Mouse (Mus musculus) midbrain, embryonic 12.5 days (tissue): ENCODE measurements around the gene Farp1. TPM values are rescaled to one million over a fixed set of nuclear protein-coding genes. Genes with fewer than 3 reads are reported as not detected.
A peak's percentile ranks its signal among the peaks of the same experiment; 100 is the strongest.
"Not testable (repeated sequence)": the region's sequence is repeated elsewhere in the genome, so short reads cannot be mapped to it uniquely, and the experiment has no call there.

ENCODE experiments used
- ATAC-seq: fragments of 200-750 bp; cut with Nextera tagmentation; 2 replicates; pipeline ENCODE4 v1.8.0; 2017; ENCODE audit warnings: low read depth, moderate TSS enrichment, moderate library complexity; ENCODE audit not compliant: low FRiP score
- H3K27ac ChIP-seq: fragments of 300-500 bp; sonication (generic); replicated peaks from 2 replicates; pipeline ENCODE4 v1.5.1; 2016; ENCODE audit warnings: mild to moderate bottlenecking
- H3K27me3 ChIP-seq: fragments of 300-500 bp; sonication (generic); 2 replicates; pipeline ENCODE4 v1.6.1; 2016; ENCODE audit warnings: mild to moderate bottlenecking
- H3K36me3 ChIP-seq: fragments of 300-500 bp; sonication (generic); 2 replicates; pipeline ENCODE4 v1.6.1; 2016
- H3K4me1 ChIP-seq: fragments of 300-500 bp; sonication (generic); 2 replicates; pipeline ENCODE4 v1.6.1; 2016
- H3K4me2 ChIP-seq: fragments of 300-500 bp; sonication (generic); replicated peaks from 2 replicates; pipeline ENCODE4 v1.6.1; 2016; ENCODE audit warnings: mild to moderate bottlenecking, moderate library complexity
- H3K4me3 ChIP-seq: fragments of 300-500 bp; sonication (generic); 2 replicates; pipeline ENCODE4 v1.5.1; 2016; ENCODE audit warnings: mild to moderate bottlenecking
- H3K9ac ChIP-seq: fragments of 300-500 bp; sonication (generic); replicated peaks from 2 replicates; pipeline ENCODE4 v1.6.1; 2016; ENCODE audit warnings: mild to moderate bottlenecking, moderate library complexity
- H3K9me3 ChIP-seq: fragments of 300-500 bp; sonication (generic); 2 replicates; pipeline ENCODE4 v1.6.1; 2016; ENCODE audit warnings: mild to moderate bottlenecking
- WGBS: fragments of 180-500 bp; shearing (Covaris S2); methylation state at CpG from one replicate; pipeline ENCODE4 v1.1.7; 2016; 5-methylcytosine and 5-hydroxymethylcytosine counted together
- polyA plus RNA-seq: library from polyadenylated mRNA; unstranded; fragments of >200 nt; fragmentation: Nextera tagmentation; extraction: Ambion mirVana; gene quantifications from 2 replicates; pipeline ENCODE4 v1.2.1, GENCODE M21; 2016

Farp1 gene
- polyA plus RNA-seq, 1 experiment from 2014 or later, result 26.5 TPM

GRCm38 (mm10) chr14:121035663-121036473 lies 868 bp downstream of the Farp1 start:
- Histone ChIP-seq H3K9me3 (no peaks in the 10 kb centered on the region), H3K27me3 (peaks cover 29% of the 10 kb centered on the region), H3K27ac (peak overlapping the region; percentile 86), H3K4me1 (peaks cover 29% of the 10 kb centered on the region), H3K4me2 (peak overlapping the region; percentile 91), H3K36me3 (no peaks in the 10 kb centered on the region), H3K4me3 (peak overlapping the region; percentile 96), H3K9ac (peak overlapping the region; percentile 97)
- peak; percentile 85 for ATAC-seq
- under 1% methylated on average over 63 of the region's 100 CpGs for WGBS

- Histone ChIP-seq H3K4me1 (peaks cover 29% of the 10 kb centered on the region), H3K4me3 (peak overlapping the region; percentile 96), H3K9ac (peak overlapping the region; percentile 97), H3K27me3 (peaks cover 29% of the 10 kb centered on the region), H3K9me3 (no peaks in the 10 kb centered on the region), H3K27ac (peak overlapping the region; percentile 86; the same call in 1 of the 2 replicates), H3K36me3 (no peaks in the 10 kb centered on the region), H3K4me2 (peak overlapping the region; percentile 91)
- 3% methylated on average over 19 of the region's 19 CpGs for WGBS
- ATAC-seq, result no peak
These were observed 1.7 kb downstream of the Farp1 start for GRCm38 (mm10) chr14:121036612-121037221.

DNA sequence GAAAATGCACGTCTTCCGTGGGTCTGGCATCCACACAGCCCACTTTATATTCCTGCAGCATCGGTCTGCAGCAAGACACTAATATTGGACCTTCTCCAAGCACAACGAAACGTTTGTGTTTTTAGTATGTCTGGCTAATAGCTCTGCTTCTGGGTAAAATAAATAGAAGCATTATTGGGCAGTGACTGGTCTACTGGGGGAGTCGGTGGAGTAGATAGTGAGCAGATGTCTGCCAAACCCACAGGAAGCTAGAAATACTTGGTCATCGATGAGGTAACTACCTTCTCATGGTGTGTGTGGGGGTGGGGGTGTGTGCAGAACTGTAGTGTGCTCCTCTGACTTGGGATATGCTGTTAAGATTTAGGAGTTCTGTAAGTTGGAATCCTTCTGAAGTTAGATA lies 2.3 kb downstream of the Farp1 start:
- H3K36me3 ChIP-seq, result no peaks in the 10 kb centered on the region
- 57% methylated on average over 7 of the region's 7 CpGs for WGBS
- H3K4me3 ChIP-seq, result peak overlapping the region; percentile 96
- H3K9ac ChIP-seq, result no peak overlapping the region
- no peak for ATAC-seq
- H3K9me3 ChIP-seq, result no peaks in the 10 kb centered on the region
- peaks cover 29% of the 10 kb centered on the region for H3K27me3 ChIP-seq
- H3K4me1 ChIP-seq, result peaks cover 29% of the 10 kb centered on the region
- H3K4me2 ChIP-seq, result peak overlapping the region; percentile 91
- H3K27ac ChIP-seq, result peak overlapping the region; percentile 86; the same call in 1 of the 2 replicates

DNA sequence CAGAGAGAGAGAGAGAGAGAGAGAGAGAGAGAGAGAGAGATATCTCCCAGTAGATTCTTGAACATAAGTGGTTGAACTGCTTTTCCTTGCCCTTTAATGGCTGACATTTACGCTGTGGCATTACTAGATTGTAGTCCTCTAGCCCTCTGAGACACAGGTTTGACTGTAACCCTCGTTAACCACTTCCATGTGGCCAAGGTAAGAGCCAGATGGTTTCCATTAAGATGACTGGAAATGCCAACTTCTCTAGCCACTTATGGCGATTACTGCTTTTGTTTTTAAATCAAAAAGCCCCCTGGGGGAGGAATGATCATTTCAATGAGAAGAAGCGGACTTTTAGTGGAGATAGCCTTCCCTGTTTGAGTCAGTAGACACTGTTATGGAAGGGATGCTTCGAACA lies 3.7 kb downstream of the Farp1 start:
- Histone ChIP-seq H3K36me3 (no peaks in the 10 kb centered on the region), H3K4me3 (no peak overlapping the region), H3K9ac (no peak overlapping the region), H3K4me2 (no peak overlapping the region), H3K27ac (no peak overlapping the region), H3K4me1 (peaks cover 29% of the 10 kb centered on the region), H3K27me3 (peaks cover 19% of the 10 kb centered on the region), H3K9me3 (no peaks in the 10 kb centered on the region)
- WGBS, result 70% methylated on average over 5 of the region's 5 CpGs
- no peak for ATAC-seq

GRCm38 (mm10) chr14:121044145-121044544 lies 9.1 kb downstream of the Farp1 start:
- 83% methylated on average over 3 of the region's 3 CpGs for WGBS
- Histone ChIP-seq H3K36me3 (no peaks in the 10 kb centered on the region), H3K4me2 (no peak overlapping the region), H3K27ac (no peak overlapping the region), H3K4me1 (peaks cover 9% of the 10 kb centered on the region; the same call in 1 of the 2 replicates), H3K9ac (no peak overlapping the region), H3K4me3 (no peak overlapping the region), H3K9me3 (no peaks in the 10 kb centered on the region), H3K27me3 (0 out of 2 replicates have a peak, but pooled peaks cover 8% of the 10 kb centered on the region)
- no peak for ATAC-seq

DNA sequence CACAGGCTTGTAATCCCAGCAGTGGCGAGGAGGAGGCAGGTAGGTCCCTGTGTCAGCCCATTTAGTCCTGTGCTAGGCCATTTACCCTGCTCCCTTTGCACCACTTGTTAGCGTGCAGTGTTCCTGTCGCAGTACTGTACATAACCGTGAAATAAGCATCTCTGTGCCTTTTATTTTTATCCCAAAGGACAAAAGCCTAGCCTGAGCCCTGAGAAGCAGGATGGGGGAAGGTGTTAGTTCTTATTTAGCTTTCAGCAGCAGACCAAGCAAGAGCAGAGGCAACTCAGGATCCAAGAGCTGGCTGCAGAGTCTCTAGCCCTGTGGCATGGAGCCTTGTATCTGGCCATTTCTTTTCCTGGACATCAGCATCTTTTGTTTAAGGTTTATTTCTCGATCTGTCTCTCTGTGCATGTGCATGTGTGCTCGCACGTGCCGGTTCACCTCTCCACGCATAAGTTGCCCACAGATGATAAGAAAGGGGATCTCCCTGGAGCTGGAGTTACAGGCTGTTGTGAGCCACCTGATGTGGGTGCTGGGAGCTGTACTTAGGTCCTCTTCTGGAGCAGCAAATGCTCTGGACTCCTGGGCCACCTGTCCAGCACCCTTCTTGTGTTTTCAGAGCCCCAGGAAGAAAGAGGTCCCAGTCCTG lies 11.4 kb downstream of the Farp1 start:
- Histone ChIP-seq H3K4me3 (no peak overlapping the region), H3K4me2 (no peak overlapping the region), H3K27ac (no peak overlapping the region), H3K9ac (no peak overlapping the region), H3K36me3 (no peaks in the 10 kb centered on the region), H3K9me3 (no peaks in the 10 kb centered on the region), H3K27me3 (0 out of 2 replicates have a peak, but pooled peaks cover 8% of the 10 kb centered on the region), H3K4me1 (peaks cover 9% of the 10 kb centered on the region; the same call in 1 of the 2 replicates)
- no peak for ATAC-seq
- 87% methylated on average over 9 of the region's 9 CpGs for WGBS

DNA sequence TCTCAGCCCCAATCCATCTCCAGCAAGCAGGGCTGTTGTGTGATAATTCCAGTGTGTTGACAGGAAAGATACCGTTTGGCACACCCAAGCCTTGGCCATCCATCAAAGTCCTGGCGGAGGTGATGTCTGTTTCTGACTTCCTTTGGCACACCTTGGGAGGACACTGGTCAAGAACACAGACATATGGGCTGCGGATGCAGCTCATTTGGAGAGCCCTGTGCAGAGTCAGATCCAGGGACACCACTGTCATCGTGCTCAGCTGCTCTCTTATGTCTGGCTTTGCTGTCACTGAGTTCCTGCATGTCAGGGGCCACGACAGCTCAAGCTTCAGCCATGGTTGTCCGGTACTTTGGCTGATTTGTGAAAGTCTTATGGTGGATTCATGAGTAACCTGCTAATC lies 12.8 kb downstream of the Farp1 start:
- no peak overlapping the region for H3K4me2 ChIP-seq
- H3K4me3 ChIP-seq, result no peak overlapping the region
- no peaks in the 10 kb centered on the region for H3K36me3 ChIP-seq
- no peaks in the 10 kb centered on the region for H3K9me3 ChIP-seq
- H3K4me1 ChIP-seq, result peaks cover 16% of the 10 kb centered on the region
- ATAC-seq, result no peak
- H3K27me3 ChIP-seq, result 0 out of 2 replicates have a peak, but pooled peaks cover 8% of the 10 kb centered on the region
- no peak overlapping the region for H3K9ac ChIP-seq
- H3K27ac ChIP-seq, result no peak overlapping the region
- WGBS, result 92% methylated on average over 6 of the region's 6 CpGs

DNA sequence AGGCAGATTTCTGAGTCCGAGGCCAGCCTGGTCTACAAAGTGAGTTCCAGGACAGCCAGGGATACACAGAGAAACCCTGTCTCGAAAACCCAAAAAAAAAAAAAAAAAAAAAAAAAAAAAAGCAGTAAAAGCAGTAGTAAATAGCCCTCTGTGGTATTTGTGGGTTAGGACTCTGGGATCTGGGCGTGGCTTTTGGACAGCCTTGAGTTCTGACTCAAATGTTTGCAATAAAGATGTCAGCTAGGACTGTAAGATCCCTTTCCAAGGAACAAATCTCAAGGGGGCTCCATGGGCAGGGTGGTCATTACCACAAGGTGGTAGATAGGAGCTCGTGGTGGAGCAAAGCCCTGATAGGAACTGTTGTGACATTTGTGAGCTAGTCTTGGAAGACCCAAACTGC lies 16.0 kb downstream of the Farp1 start:
- not testable (repeated sequence) for ATAC-seq, H3K9ac ChIP-seq, H3K9me3 ChIP-seq, H3K4me3 ChIP-seq, H3K27ac ChIP-seq, H3K36me3 ChIP-seq, H3K4me2 ChIP-seq
- Histone ChIP-seq H3K27me3 (peaks cover 14% of the 10 kb centered on the region), H3K4me1 (peaks cover 27% of the 10 kb centered on the region)
- WGBS, result 96% methylated on average over 3 of the region's 4 CpGs

DNA sequence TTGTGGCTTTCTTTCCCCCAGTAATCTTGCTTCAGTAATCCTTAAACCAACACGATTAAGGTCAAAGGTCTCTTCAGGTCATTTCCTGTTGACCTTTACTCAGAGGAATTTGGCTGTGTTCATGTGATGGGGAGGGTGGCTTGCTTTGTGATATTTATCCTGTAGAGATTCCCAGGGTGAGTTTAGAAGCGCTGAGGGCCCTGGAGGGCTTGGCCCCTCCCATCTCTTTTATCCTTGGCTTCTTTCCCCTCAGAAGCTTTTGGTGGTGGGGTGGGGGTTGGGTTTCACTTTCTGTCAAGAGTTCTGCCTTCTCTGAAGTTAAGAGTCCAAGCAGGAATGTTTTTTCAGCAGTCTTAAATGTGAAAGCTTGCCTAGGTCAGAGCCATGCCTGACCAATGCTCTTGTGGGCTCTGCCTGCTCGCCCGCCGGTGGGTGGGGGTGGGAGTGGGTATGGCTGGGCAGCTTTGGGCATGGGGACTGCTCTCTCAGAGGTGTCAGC lies 18.1 kb downstream of the Farp1 start:
- H3K4me3 ChIP-seq, result no peak overlapping the region
- H3K4me1 ChIP-seq, result peaks cover 22% of the 10 kb centered on the region
- under 1% methylated on average over 5 of the region's 5 CpGs for WGBS
- peak overlapping the region; percentile 18 for H3K4me2 ChIP-seq
- H3K27me3 ChIP-seq, result peaks cover 19% of the 10 kb centered on the region
- ATAC-seq, result 0 out of 2 replicates have a peak, but pooled peaks have one; percentile 49
- no peak overlapping the region for H3K9ac ChIP-seq
- no peaks in the 10 kb centered on the region for H3K9me3 ChIP-seq
- H3K36me3 ChIP-seq, result no peaks in the 10 kb centered on the region
- 0 out of 2 replicates have a peak overlapping the region, but pooled peaks have one; percentile 25 for H3K27ac ChIP-seq

GRCm38 (mm10) chr14:121054062-121054461 lies 19.1 kb downstream of the Farp1 start:
- H3K4me1 ChIP-seq, result peaks cover 28% of the 10 kb centered on the region
- H3K27me3 ChIP-seq, result peaks cover 18% of the 10 kb centered on the region
- no peak overlapping the region for H3K4me2 ChIP-seq
- H3K27ac ChIP-seq, result no peak overlapping the region
- ATAC-seq, result no peak
- whole genome bisulfite sequencing, result 57% methylated on average over 5 of the region's 5 CpGs
- no peaks in the 10 kb centered on the region for H3K36me3 ChIP-seq
- no peak overlapping the region for H3K4me3 ChIP-seq
- H3K9ac ChIP-seq, result no peak overlapping the region
- no peaks in the 10 kb centered on the region for H3K9me3 ChIP-seq

GRCm38 (mm10) chr14:121057750-121058149 lies 22.8 kb downstream of the Farp1 start:
- 98% methylated on average over 5 of the region's 5 CpGs for WGBS
- Histone ChIP-seq H3K27ac (no peak overlapping the region), H3K36me3 (no peaks in the 10 kb centered on the region), H3K27me3 (peaks cover 18% of the 10 kb centered on the region), H3K9me3 (no peaks in the 10 kb centered on the region), H3K4me3 (no peak overlapping the region), H3K9ac (no peak overlapping the region), H3K4me2 (no peak overlapping the region), H3K4me1 (peaks cover 50% of the 10 kb centered on the region)
- no peak for ATAC-seq

GRCm38 (mm10) chr14:121058481-121058880 lies 23.5 kb downstream of the Farp1 start:
- WGBS, result 96% methylated on average over 1 of the region's 1 CpGs
- H3K4me2 ChIP-seq, result no peak overlapping the region
- no peak for ATAC-seq

More at GRCm38 (mm10) chr14:121058481-121058880, 23.5 kb downstream of the Farp1 start:
- Histone ChIP-seq H3K9me3 (no peaks in the 10 kb centered on the region), H3K4me3 (no peak overlapping the region), H3K27ac (no peak overlapping the region), H3K27me3 (peaks cover 13% of the 10 kb centered on the region), H3K9ac (no peak overlapping the region), H3K4me1 (peaks cover 49% of the 10 kb centered on the region), H3K36me3 (no peaks in the 10 kb centered on the region)
